Mouse (Mus musculus) ES-E14 (cell line): ENCODE measurements around the gene Ppp2r5e. TPM values are rescaled to one million over a fixed set of nuclear protein-coding genes. Genes with fewer than 3 reads are reported as not detected.

Experiments used
- DNase-seq: peaks from one replicate; pipeline ENCODE4 v3.0.0-alpha.2; 2013; ENCODE audit warnings: low read depth, low spot score
- H3K27ac ChIP-seq: 2 replicates; pipeline ENCODE4 v1.5.1; 2012; ENCODE audit warnings: low read depth, mild to moderate bottlenecking, low read length, moderate library complexity, mixed read lengths; ENCODE audit not compliant: poor library complexity, insufficient read depth, severe bottlenecking
- H3K36me3 ChIP-seq: 2 replicates; pipeline ENCODE4 v1.6.1; 2012; ENCODE audit warnings: mild to moderate bottlenecking, low read length, moderate library complexity, mixed read lengths; ENCODE audit not compliant: control insufficient read depth, poor library complexity, insufficient read depth, severe bottlenecking
- H3K4me1 ChIP-seq, 2 experiments: fragments of 150-350 bp in 1 of 2; sonication (generic) in 1 of 2; 2 replicates each; pipeline ENCODE4 v1.6.1; 2012; ENCODE audit warnings: low read length in 2 of 2, mild to moderate bottlenecking in 1 of 2, mixed read lengths in 1 of 2; ENCODE audit not compliant: control insufficient read depth in 2 of 2, insufficient read depth in 2 of 2, poor library complexity in 1 of 2
- H3K4me3 ChIP-seq, 2 experiments: fragments of 150-350 bp in 1 of 2; sonication (generic) in 1 of 2; 2 replicates each; pipeline ENCODE4 v1.5.1; 2012; ENCODE audit warnings: low read length in 2 of 2, low read depth in 1 of 2, mild to moderate bottlenecking in 1 of 2, mixed read lengths in 1 of 2; ENCODE audit not compliant: insufficient read depth in 1 of 2, poor library complexity in 1 of 2, severe bottlenecking in 1 of 2
- H3K9ac ChIP-seq: 2 replicates; pipeline ENCODE4 v1.6.1; 2012; ENCODE audit warnings: low read depth, mild to moderate bottlenecking, low read length, mixed read lengths; ENCODE audit not compliant: poor library complexity, insufficient read depth, severe bottlenecking
- H3K9me3 ChIP-seq: fragments of 150-350 bp; sonication (generic); 2 replicates; pipeline ENCODE4 v1.6.1; 2012; ENCODE audit warnings: low read depth, mild to moderate bottlenecking, low read length; ENCODE audit not compliant: control insufficient read depth, insufficient read depth
- CHD2 ChIP-seq: IDR thresholded peaks from 2 replicates; pipeline ENCODE4 v1.6.1; 2014; ENCODE audit warnings: mild to moderate bottlenecking, low read depth, low read length, inconsistent platforms
- HCFC1 ChIP-seq: IDR thresholded peaks from 2 replicates; pipeline ENCODE4 v1.6.1; 2012; ENCODE audit warnings: low read length, inconsistent platforms, borderline replicate concordance; ENCODE audit not compliant: insufficient read depth
- MAFK ChIP-seq: IDR thresholded peaks from 2 replicates; pipeline ENCODE4 v1.6.1; 2014; ENCODE audit warnings: mild to moderate bottlenecking, low read depth, low read length, inconsistent platforms; ENCODE audit not compliant: insufficient read depth
- ZC3H11A ChIP-seq: IDR thresholded peaks from 2 replicates; pipeline ENCODE4 v1.6.1; 2012; ENCODE audit warnings: low read depth, mild to moderate bottlenecking, inconsistent platforms, low read length, borderline replicate concordance
- ZNF384 ChIP-seq: IDR thresholded peaks from 2 replicates; pipeline ENCODE4 v1.6.1; 2012; ENCODE audit warnings: low read depth, low read length, inconsistent platforms
- in situ Hi-C, 2 experiments: fragments of 600-800 bp; cut with MboI; formaldehyde crosslinking; loops; one replicate each; pipeline ENCODE4 v1.15.1; 2025; ENCODE audit warnings: low sequenced_read_pairs in 2 of 2, inconsistent platforms in 1 of 2; ENCODE audit not compliant: unreplicated experiment in 2 of 2
- total RNA-seq: library from RNA; depleted of rRNA; stranded (reverse); fragments of 300-350 nt; gene quantifications from 2 replicates; pipeline ENCODE4 v1.2.3, GENCODE M21; 2012

The Ppp2r5e gene
- total RNA-seq, 1 experiment = 16.6 TPM

DNA sequence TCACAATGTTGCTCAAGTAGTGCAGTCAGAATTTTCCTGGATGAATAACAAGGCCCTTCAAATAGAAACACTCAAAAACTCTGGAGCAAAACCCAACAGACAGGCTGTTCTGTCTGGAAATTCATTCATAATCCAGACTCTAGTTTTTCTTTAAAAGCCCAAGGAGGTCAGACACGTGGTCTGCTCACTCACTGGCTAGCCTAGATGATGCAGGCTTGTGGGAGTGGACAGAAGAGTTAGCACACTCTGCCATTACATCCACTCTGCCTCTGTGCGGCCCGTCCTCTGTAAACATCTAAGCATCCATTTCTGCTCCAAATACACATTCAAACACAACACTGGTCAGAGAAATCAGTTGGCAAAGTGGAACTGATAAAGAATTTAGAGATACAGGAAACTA is 117.4 kb downstream of the Ppp2r5e start:
- no peak for DNase-seq
- Histone ChIP-seq H3K4me3 (no peak overlapping the region), H3K27ac (no peak overlapping the region), H3K4me1 (peaks cover 5 to 6% of the 10 kb centered on the region in 2 experiments; a peak in 3 of 4 replicates), H3K9me3 (no peaks in the 10 kb centered on the region), H3K36me3 (0 out of 2 replicates have a peak, but pooled peaks cover 2% of the 10 kb centered on the region), H3K9ac (no peak overlapping the region)
- TF ChIP-seq ZC3H11A = no peak
- no peak for TF ChIP-seq ZNF384
- no peak for TF ChIP-seq MAFK
- no peak for TF ChIP-seq HCFC1
- TF ChIP-seq CHD2 = no peak
- in situ Hi-C loops = no loop called here

DNA sequence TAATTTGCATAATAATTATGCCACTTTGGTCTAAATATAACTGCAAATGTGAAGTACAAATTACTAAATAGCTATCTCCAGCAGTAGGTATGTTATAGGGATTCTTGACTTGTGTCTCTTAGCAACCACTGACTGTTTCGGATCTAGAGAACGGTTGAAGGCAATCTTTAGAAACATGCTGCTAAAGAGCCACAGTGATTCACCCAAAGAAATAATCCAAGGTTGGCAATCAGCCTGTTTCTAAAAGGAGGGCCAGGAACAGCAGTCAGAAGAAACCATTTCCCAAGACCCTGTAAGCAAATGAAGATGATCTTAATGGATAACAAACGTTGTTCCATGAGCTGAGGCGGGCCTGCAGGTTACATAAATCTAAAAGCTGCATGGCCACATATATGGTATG is 117.9 kb downstream of the Ppp2r5e start:
- Histone ChIP-seq H3K4me1 (peaks cover 4% of the 10 kb centered on the region in 2 experiments; a peak in 2 of 4 replicates), H3K9ac (no peak overlapping the region), H3K36me3 (0 out of 2 replicates have a peak, but pooled peaks cover 2% of the 10 kb centered on the region), H3K9me3 (no peaks in the 10 kb centered on the region), H3K27ac (no peak overlapping the region), H3K4me3 (no peak overlapping the region)
- in situ Hi-C loops = no loop called here
- TF ChIP-seq CHD2 = no peak
- TF ChIP-seq MAFK = no peak
- no peak for DNase-seq

DNA sequence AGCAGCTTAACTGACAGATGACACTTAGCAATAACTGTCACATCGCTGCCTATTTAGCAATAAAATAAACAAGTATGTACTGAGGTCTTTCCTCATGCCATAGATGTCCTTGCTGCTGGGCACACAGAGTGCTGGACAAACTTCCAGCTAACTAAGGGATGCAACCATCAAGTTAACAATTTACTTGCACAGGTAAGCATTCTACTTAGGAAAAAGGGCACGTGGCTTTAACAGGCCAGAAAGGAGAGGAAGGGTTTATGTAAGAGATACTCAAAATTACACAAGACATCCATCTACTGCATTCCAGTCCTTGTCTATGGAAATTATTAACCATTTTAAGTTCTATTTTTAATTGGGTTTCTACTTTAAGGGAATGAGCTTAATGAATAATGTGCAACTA is 123.0 kb downstream of the Ppp2r5e start:
- in situ Hi-C loops = no loop called here
- Histone ChIP-seq H3K9ac (no peak overlapping the region), H3K9me3 (no peaks in the 10 kb centered on the region), H3K36me3 (no peaks in the 10 kb centered on the region; the same call in 1 of the 2 replicates), H3K4me3 (no peak overlapping the region), H3K27ac (no peak overlapping the region), H3K4me1 (no peaks in the 10 kb centered on the region)
- no peak for DNase-seq
- TF ChIP-seq ZNF384 = no peak
- no peak for TF ChIP-seq MAFK
- TF ChIP-seq ZC3H11A = no peak
- TF ChIP-seq HCFC1 = no peak
- TF ChIP-seq CHD2 = no peak

DNA sequence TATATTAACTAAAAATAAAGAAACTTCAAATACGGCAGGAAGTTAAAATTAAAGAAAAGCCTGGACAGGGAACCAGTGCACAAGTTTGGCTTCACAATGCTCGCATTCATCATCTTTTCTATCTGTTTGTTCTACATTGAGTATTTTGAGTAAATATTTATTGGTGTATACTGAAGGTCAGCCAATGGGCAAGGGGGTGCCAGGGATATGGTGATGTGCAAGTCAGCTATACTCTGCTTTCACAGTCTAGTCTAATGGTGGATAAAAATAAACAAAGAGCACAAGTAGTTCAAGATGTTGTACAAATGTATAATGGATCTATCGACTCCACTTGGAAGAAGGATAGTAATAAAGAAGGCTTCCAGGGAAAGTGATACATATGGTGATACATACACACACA is 123.9 kb downstream of the Ppp2r5e start:
- no peak overlapping the region for H3K27ac ChIP-seq
- no peaks in the 10 kb centered on the region for H3K9me3 ChIP-seq
- H3K4me3 ChIP-seq = no peak overlapping the region
- in situ Hi-C loops = no loop called here
- no peak for TF ChIP-seq MAFK
- no peak for TF ChIP-seq ZC3H11A
- no peak for TF ChIP-seq CHD2
- peaks cover 0 to 4% of the 10 kb centered on the region in 2 experiments; a peak in 2 of 4 replicates for H3K4me1 ChIP-seq
- no peak for DNase-seq
- no peaks in the 10 kb centered on the region; the same call in 1 of the 2 replicates for H3K36me3 ChIP-seq
- H3K9ac ChIP-seq = no peak overlapping the region

DNA sequence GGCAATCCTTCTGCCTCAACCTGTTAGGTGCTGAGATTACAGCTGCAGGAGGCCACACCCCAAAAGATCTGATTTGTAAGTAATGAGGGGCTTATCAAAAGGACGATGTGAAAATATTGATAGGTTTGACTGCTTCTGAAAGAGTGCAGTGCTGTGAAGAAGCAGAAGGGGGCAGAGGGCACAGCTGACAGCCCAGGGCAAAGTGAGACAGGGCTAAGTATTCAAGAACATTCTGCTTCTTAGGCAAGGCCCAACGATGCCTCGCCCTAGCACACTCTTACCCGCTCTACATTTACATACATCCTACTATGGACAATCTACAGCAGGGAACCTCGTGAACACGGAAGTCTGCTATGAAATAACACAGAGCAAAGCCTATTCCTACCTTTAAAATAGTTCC is 128.2 kb downstream of the Ppp2r5e start:
- in situ Hi-C loops = loop anchor here in 1 of 2 experiments (10.0 kb wide), 1 partner anchor 167 kb away; no protein-coding TSS in a partner anchor
- Histone ChIP-seq H3K4me3 (no peak overlapping the region), H3K4me1 (peaks cover 0 to 4% of the 10 kb centered on the region in 2 experiments; a peak in 2 of 4 replicates), H3K9me3 (no peaks in the 10 kb centered on the region), H3K27ac (no peak overlapping the region), H3K9ac (no peak overlapping the region), H3K36me3 (peaks cover 2% of the 10 kb centered on the region; the same call in 1 of the 2 replicates)
- TF ChIP-seq HCFC1 = no peak
- TF ChIP-seq MAFK = no peak
- TF ChIP-seq CHD2 = no peak
- no peak for TF ChIP-seq ZC3H11A
- TF ChIP-seq ZNF384 = no peak
- DNase-seq = no peak
